Mouse (Mus musculus) liver, adult 2 months (tissue): ENCODE measurements around the gene Myo1d.

Experiments used
- CTCF ChIP-seq: fragments of 200-500 bp; IDR thresholded peaks from 2 replicates; pipeline ENCODE4 v1.5.1; 2011; ENCODE audit warnings: low read depth, low read length, control low read depth
- POLR2A ChIP-seq: fragments of 200-500 bp; IDR thresholded peaks from 2 replicates; pipeline ENCODE4 v1.6.1; 2011; ENCODE audit warnings: low read length, control low read depth; ENCODE audit not compliant: insufficient read depth; ENCODE audit errors: extremely low read depth

DNA sequence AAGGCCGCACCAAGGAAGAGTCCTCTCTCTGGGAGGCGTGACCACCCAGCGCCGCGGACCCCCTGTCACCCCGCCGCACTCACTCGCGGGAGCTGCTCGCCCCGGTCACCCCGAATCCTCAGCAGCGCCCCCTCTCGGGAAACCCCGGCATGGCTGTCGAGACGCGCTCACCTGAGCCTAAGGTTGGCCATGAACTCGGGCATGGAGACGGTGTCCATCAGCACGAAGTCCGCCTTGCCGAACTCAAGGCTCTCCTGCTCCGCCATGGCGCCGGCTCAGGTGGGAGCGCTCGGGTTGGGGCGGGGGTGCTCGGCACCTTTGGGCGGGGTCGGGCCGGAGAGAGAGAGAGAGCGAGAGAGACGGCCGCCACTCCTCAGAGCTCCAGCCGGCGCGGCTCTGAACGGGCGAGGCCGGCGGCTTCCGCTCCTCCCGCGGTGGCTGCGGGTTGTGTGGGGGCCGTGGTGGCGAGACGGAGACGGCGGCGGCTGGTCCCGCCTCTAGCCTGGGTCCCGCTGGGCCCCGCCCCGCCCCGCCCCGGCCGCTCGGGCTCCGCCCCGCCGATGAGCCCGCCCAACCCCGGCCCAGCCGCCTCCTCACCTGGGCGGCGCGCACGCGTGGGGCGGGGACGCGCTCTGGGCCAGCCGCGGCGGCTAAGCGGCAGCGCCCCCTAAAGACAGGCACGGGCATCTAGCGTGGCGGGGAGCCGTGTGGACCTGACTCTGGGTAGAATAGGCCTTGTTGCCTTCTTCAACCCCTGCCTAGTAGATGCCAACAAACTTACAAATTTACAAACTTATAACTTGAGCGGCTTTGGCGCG lies at the start of gene Myo1d:
- TF ChIP-seq POLR2A, result peak; percentile 90
- TF ChIP-seq CTCF, result peak; percentile 89
